Mouse (Mus musculus) brain, embryonic 14.5 days (tissue): ENCODE measurements at regions not wholly inside any gene's neighbourhood (a gene's known extent, or its start where the extent isn't known, plus 50 kb on each side); places are given as distances from the start of the nearest gene placed in this dataset.

Experiments
- CTCF ChIP-seq: fragments of 200-500 bp; IDR thresholded peaks from 2 replicates; pipeline ENCODE4 v1.5.1; 2012; ENCODE audit warnings: inconsistent platforms, mild to moderate bottlenecking, moderate library complexity, borderline replicate concordance; ENCODE audit not compliant: insufficient read depth, insufficient read length; ENCODE audit errors: extremely low read depth
- POLR2A ChIP-seq: fragments of 200-500 bp; IDR thresholded peaks from 2 replicates; pipeline ENCODE4 v1.6.1; 2012; ENCODE audit warnings: mild to moderate bottlenecking, inconsistent platforms, borderline replicate concordance; ENCODE audit not compliant: poor library complexity, insufficient read depth, insufficient read length, severe bottlenecking; ENCODE audit errors: extremely low read depth

GRCm38 (mm10) chr17:84122486-84123131, 65.1 kb downstream of the Zfp36l2 start:
- TF ChIP-seq CTCF (no peak), POLR2A (no peak)
